Mouse (Mus musculus) MEL (cell line): ENCODE data around the gene Atp6v1g2. TPM values are rescaled to one million over a fixed set of nuclear protein-coding genes. Genes with fewer than 3 reads are reported as not detected.
A peak's percentile ranks its signal among the peaks of the same experiment; 100 is the strongest.

Source experiments
- DNase-seq: peaks from one replicate; pipeline ENCODE4 v3.0.0; 2011; ENCODE audit warnings: low read depth, low spot score
- H3K27ac ChIP-seq: 2 replicates; pipeline ENCODE4 v1.5.1; 2012; ENCODE audit warnings: low read depth, mild to moderate bottlenecking, control low read depth, low read length, moderate library complexity; ENCODE audit not compliant: control insufficient read depth
- H3K27me3 ChIP-seq, 2 experiments: fragments of 150-350 bp in 1 of 2; sonication (generic) in 1 of 2; 2 replicates each; pipeline ENCODE4 v1.6.1; 2012; ENCODE audit warnings: low read length in 2 of 2, mild to moderate bottlenecking in 2 of 2, improper control_type of control experiment in 1 of 2, moderate library complexity in 1 of 2; ENCODE audit not compliant: insufficient read depth in 2 of 2, control insufficient read depth in 1 of 2
- H3K36me3 ChIP-seq, 2 experiments: 2 replicates each; pipeline ENCODE4 v1.6.1; 2012 to 2014; ENCODE audit warnings: low read length in 2 of 2, improper control_type of control experiment in 1 of 2, inconsistent platforms in 1 of 2, mild to moderate bottlenecking in 1 of 2; ENCODE audit not compliant: insufficient read depth in 2 of 2, control insufficient read depth in 1 of 2
- H3K4me1 ChIP-seq, 2 experiments: fragments of 150-350 bp in 1 of 2; sonication (generic) in 1 of 2; 2 replicates each; pipeline ENCODE4 v1.6.1; 2012; ENCODE audit warnings: low read length in 2 of 2, improper control_type of control experiment in 1 of 2, mild to moderate bottlenecking in 1 of 2; ENCODE audit not compliant: insufficient read depth in 2 of 2, control insufficient read depth in 1 of 2
- H3K4me3 ChIP-seq, 2 experiments: fragments of 150-350 bp in 1 of 2; sonication (generic) in 1 of 2; 2 replicates each; pipeline ENCODE4 v1.5.1; 2012; ENCODE audit warnings: low read depth in 2 of 2, low read length in 2 of 2, mild to moderate bottlenecking in 2 of 2, moderate library complexity in 2 of 2, control low read depth in 1 of 2, improper control_type of control experiment in 1 of 2; ENCODE audit not compliant: control insufficient read depth in 1 of 2, insufficient read depth in 1 of 2
- H3K79me2 ChIP-seq: 2 replicates; pipeline ENCODE4 v1.6.1; 2012; ENCODE audit warnings: mild to moderate bottlenecking, low read length, moderate library complexity; ENCODE audit not compliant: control insufficient read depth, poor library complexity, insufficient read depth
- H3K9ac ChIP-seq: 2 replicates; pipeline ENCODE4 v1.6.1; 2012; ENCODE audit warnings: low read depth, mild to moderate bottlenecking, control low read depth, low read length, moderate library complexity; ENCODE audit not compliant: control insufficient read depth, poor library complexity, severe bottlenecking
- H3K9me3 ChIP-seq: fragments of 150-350 bp; sonication (generic); replicated peaks from 2 replicates; pipeline ENCODE4 v1.6.1; 2012; ENCODE audit warnings: mild to moderate bottlenecking, low read length, improper control_type of control experiment, moderate library complexity; ENCODE audit not compliant: insufficient read depth
- BHLHE40 ChIP-seq: IDR thresholded peaks from 2 replicates; pipeline ENCODE4 v1.6.1; 2012; ENCODE audit warnings: low read depth, mild to moderate bottlenecking, inconsistent platforms, low read length, improper control_type of control experiment, borderline replicate concordance
- CHD1 ChIP-seq: IDR thresholded peaks from 2 replicates; pipeline ENCODE4 v1.6.1; 2012; ENCODE audit warnings: low read depth, mild to moderate bottlenecking, inconsistent platforms, low read length, improper control_type of control experiment
- CHD2 ChIP-seq: IDR thresholded peaks from 2 replicates; pipeline ENCODE4 v1.6.1; 2011; ENCODE audit warnings: low read length, improper control_type of control experiment
- CTCF ChIP-seq, 3 experiments: IDR thresholded peaks in 2 of 3; conservative IDR thresholded peaks in 1 of 3; 2 replicates each; pipeline ENCODE4 v1.5.1; 2011 to 2012; ENCODE audit warnings: low read length in 3 of 3, low read depth in 2 of 3, mild to moderate bottlenecking in 2 of 3, improper control_type of control experiment in 1 of 3, inconsistent platforms in 1 of 3, mixed read lengths in 1 of 3, moderate library complexity in 1 of 3; ENCODE audit not compliant: control insufficient read depth in 1 of 3, insufficient read depth in 1 of 3, poor library complexity in 1 of 3, severe bottlenecking in 1 of 3
- E2F4 ChIP-seq: IDR thresholded peaks from 2 replicates; pipeline ENCODE4 v1.6.1; 2011; ENCODE audit warnings: low read depth, low read length, improper control_type of control experiment, borderline replicate concordance
- ELF1 ChIP-seq: IDR thresholded peaks from 2 replicates; pipeline ENCODE4 v1.6.1; 2014; ENCODE audit warnings: low read depth, mild to moderate bottlenecking, inconsistent platforms, low read length, improper control_type of control experiment, moderate library complexity
- EP300 ChIP-seq, 2 experiments: IDR thresholded peaks; 2 replicates each; pipeline ENCODE4 v1.6.1; 2011; ENCODE audit warnings: improper control_type of control experiment in 2 of 2, low read length in 2 of 2, low read depth in 1 of 2, mild to moderate bottlenecking in 1 of 2
- ETS1 ChIP-seq: IDR thresholded peaks from 2 replicates; pipeline ENCODE4 v1.6.1; 2012; ENCODE audit warnings: low read depth, mild to moderate bottlenecking, inconsistent platforms, low read length, improper control_type of control experiment, moderate library complexity
- GABPA ChIP-seq: IDR thresholded peaks from 2 replicates; pipeline ENCODE4 v1.6.1; 2012; ENCODE audit warnings: low read depth, mild to moderate bottlenecking, inconsistent platforms, low read length, improper control_type of control experiment, moderate library complexity
- GATA1 ChIP-seq: IDR thresholded peaks from 2 replicates; pipeline ENCODE4 v1.6.1; 2011; ENCODE audit warnings: low read depth, low read length, improper control_type of control experiment
- HCFC1 ChIP-seq: IDR thresholded peaks from 2 replicates; pipeline ENCODE4 v1.6.1; 2012; ENCODE audit warnings: low read depth, mild to moderate bottlenecking, inconsistent platforms, low read length, improper control_type of control experiment, moderate library complexity
- KAT2A ChIP-seq: conservative IDR thresholded peaks from 2 replicates; pipeline ENCODE4 v1.6.1; 2012; ENCODE audit warnings: low read depth, low read length, improper control_type of control experiment, inconsistent platforms
- MAFK ChIP-seq: IDR thresholded peaks from 2 replicates; pipeline ENCODE4 v1.6.1; 2011; ENCODE audit warnings: low read depth, mild to moderate bottlenecking, low read length, improper control_type of control experiment, borderline replicate concordance
- MAX ChIP-seq: IDR thresholded peaks from 2 replicates; pipeline ENCODE4 v1.6.1; 2011; ENCODE audit warnings: low read length, improper control_type of control experiment
- MXI1 ChIP-seq: IDR thresholded peaks from 2 replicates; pipeline ENCODE4 v1.6.1; 2011; ENCODE audit warnings: mild to moderate bottlenecking, low read depth, low read length, improper control_type of control experiment
- MYC ChIP-seq: IDR thresholded peaks from 2 replicates; pipeline ENCODE4 v1.6.1; 2011; ENCODE audit warnings: low read depth, mild to moderate bottlenecking, low read length, improper control_type of control experiment, moderate library complexity
- NELFE ChIP-seq: IDR thresholded peaks from 2 replicates; pipeline ENCODE4 v1.6.1; 2011; ENCODE audit warnings: low read depth, low read length, improper control_type of control experiment
- NRF1 ChIP-seq: IDR thresholded peaks from 2 replicates; pipeline ENCODE4 v1.6.1; 2014; ENCODE audit warnings: low read depth, mild to moderate bottlenecking, inconsistent platforms, low read length, improper control_type of control experiment, moderate library complexity; ENCODE audit not compliant: poor library complexity, insufficient read depth, severe bottlenecking
- POLR2A ChIP-seq, 2 experiments: IDR thresholded peaks; 2 replicates each; pipeline ENCODE4 v1.6.1; 2011 to 2012; ENCODE audit warnings: low read length in 2 of 2, mild to moderate bottlenecking in 2 of 2, control low read depth in 1 of 2, improper control_type of control experiment in 1 of 2, low read depth in 1 of 2, moderate library complexity in 1 of 2; ENCODE audit not compliant: control insufficient read depth in 1 of 2, insufficient read depth in 1 of 2, poor library complexity in 1 of 2
- POLR2AphosphoS2 ChIP-seq: IDR thresholded peaks from 2 replicates; pipeline ENCODE4 v1.6.1; 2011; ENCODE audit warnings: low read length, improper control_type of control experiment
- POLR2AphosphoS5 ChIP-seq: IDR thresholded peaks from 2 replicates; pipeline ENCODE4 v1.6.1; 2012; ENCODE audit warnings: low read depth, borderline replicate concordance, mild to moderate bottlenecking, inconsistent platforms, low read length, moderate library complexity, mixed read lengths
- RAD21 ChIP-seq: IDR thresholded peaks from 2 replicates; pipeline ENCODE4 v1.6.1; 2011; ENCODE audit warnings: mild to moderate bottlenecking, low read depth, low read length, improper control_type of control experiment
- SIN3A ChIP-seq: IDR thresholded peaks from 2 replicates; pipeline ENCODE4 v1.6.1; 2012; ENCODE audit warnings: low read length, improper control_type of control experiment, inconsistent platforms
- SMC3 ChIP-seq: IDR thresholded peaks from 2 replicates; pipeline ENCODE4 v1.6.1; 2011; ENCODE audit warnings: low read depth, low read length, improper control_type of control experiment
- TAL1 ChIP-seq: IDR thresholded peaks from 2 replicates; pipeline ENCODE4 v1.6.1; 2012; ENCODE audit warnings: mild to moderate bottlenecking, inconsistent platforms, low read length, moderate library complexity, mixed read lengths
- TBP ChIP-seq: IDR thresholded peaks from 2 replicates; pipeline ENCODE4 v1.8.0; 2011; ENCODE audit warnings: low read depth, low read length, improper control_type of control experiment
- TCF12 ChIP-seq: IDR thresholded peaks from 2 replicates; pipeline ENCODE4 v1.6.1; 2014; ENCODE audit warnings: low read depth, mild to moderate bottlenecking, inconsistent platforms, low read length, improper control_type of control experiment, moderate library complexity
- UBTF ChIP-seq: IDR thresholded peaks from 2 replicates; pipeline ENCODE4 v1.6.1; 2012; ENCODE audit warnings: low read depth, mild to moderate bottlenecking, inconsistent platforms, low read length, improper control_type of control experiment, moderate library complexity, borderline replicate concordance; ENCODE audit not compliant: insufficient read depth
- USF1 ChIP-seq: IDR thresholded peaks from 2 replicates; pipeline ENCODE4 v1.6.1; 2014; ENCODE audit warnings: low read depth, mild to moderate bottlenecking, inconsistent platforms, low read length, improper control_type of control experiment, moderate library complexity
- USF2 ChIP-seq, 2 experiments: IDR thresholded peaks; 2 replicates each; pipeline ENCODE4 v1.6.1; 2011 to 2012; ENCODE audit warnings: improper control_type of control experiment in 2 of 2, low read length in 2 of 2, borderline replicate concordance in 1 of 2, inconsistent platforms in 1 of 2, low read depth in 1 of 2, mild to moderate bottlenecking in 1 of 2; ENCODE audit not compliant: insufficient read depth in 1 of 2
- ZC3H11A ChIP-seq: IDR thresholded peaks from 2 replicates; pipeline ENCODE4 v1.6.1; 2012; ENCODE audit warnings: low read depth, mild to moderate bottlenecking, inconsistent platforms, low read length, improper control_type of control experiment
- ZKSCAN1 ChIP-seq: IDR thresholded peaks from 2 replicates; pipeline ENCODE4 v1.6.1; 2012; ENCODE audit warnings: low read depth, mild to moderate bottlenecking, inconsistent platforms, low read length, improper control_type of control experiment, moderate library complexity
- ZMIZ1 ChIP-seq: IDR thresholded peaks from 2 replicates; pipeline ENCODE4 v1.6.1; 2012; ENCODE audit warnings: low read depth, mild to moderate bottlenecking, inconsistent platforms, low read length, improper control_type of control experiment, moderate library complexity
- ZNF384 ChIP-seq: IDR thresholded peaks from 2 replicates; pipeline ENCODE4 v1.6.1; 2012; ENCODE audit warnings: low read depth, mild to moderate bottlenecking, inconsistent platforms, low read length, improper control_type of control experiment
- polyA plus RNA-seq, 2 experiments: library from polyadenylated mRNA; stranded (reverse) in 1 of 2; unstranded in 1 of 2; fragments of >175 nt in 1 of 2; fragments of >200 nt in 1 of 2; gene quantifications; 2 replicates each; pipeline versions ENCODE4 v1.2.1 to v1.2.4; 2012; ENCODE audit warnings: low replicate concordance in 2 of 2, low read depth in 1 of 2; ENCODE audit not compliant: insufficient read length in 2 of 2, insufficient read depth in 1 of 2, missing spikeins in 1 of 2
- total RNA-seq: library from RNA; depleted of rRNA; stranded (reverse); fragments of 300-350 nt; gene quantifications from 2 replicates; pipeline ENCODE4 v1.2.3, GENCODE M21; 2012

The Atp6v1g2 gene
- total and polyA plus RNA-seq, 3 experiments = 0.46 to 4.7 TPM; not detected in 1

DNA sequence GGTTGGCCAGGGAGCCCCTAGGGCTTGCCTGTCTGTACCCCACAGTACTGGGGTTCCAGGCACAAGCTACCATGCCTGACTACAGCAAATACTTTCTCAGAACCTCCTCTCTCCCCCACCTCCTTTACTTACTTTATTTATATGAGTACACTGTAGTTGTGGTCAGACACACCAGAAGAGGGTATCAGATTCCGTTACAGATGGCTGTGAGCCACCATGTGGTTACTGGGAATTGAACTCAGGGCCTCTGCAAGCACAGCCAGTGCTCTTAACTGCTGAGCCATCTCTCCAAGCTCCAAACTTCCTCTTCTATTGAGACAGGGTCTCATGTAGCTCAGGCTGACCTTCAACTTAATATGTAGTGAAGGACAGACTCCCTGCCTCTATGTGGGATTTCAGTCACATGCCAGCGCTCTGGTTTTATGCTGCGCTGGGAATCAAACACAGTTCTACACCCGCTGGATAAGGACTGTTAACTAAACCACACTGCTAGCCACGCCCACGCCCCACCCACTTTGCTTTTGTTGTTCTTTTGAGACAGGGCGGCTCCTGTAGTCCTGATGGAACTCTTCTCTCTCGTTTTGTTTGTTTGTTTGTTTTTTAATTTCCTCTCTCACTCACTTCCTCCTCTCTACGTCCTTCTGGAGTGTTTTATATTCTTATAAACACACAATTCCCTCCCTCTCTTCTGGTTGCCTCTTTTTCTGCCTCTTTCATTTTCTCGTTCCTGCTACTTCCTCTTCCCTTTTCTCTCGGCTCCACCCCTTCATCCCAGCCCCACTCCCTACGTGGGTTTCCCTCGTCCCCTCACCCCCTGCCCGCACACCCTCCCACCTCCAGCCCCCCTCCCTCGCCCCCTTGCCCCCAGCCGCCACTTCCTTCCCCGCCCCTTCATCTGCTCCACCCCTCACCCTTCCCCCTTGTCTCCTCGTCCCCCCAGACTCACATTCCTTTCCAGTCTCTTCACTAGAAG, 47.5 kb upstream of the Atp6v1g2 start:
- H3K9me3 ChIP-seq = no peaks in the 10 kb centered on the region
- H3K27me3 ChIP-seq = no peaks in the 10 kb centered on the region
- H3K27ac ChIP-seq = peak overlapping the region; percentile 93
- peak overlapping the region; percentile 79 to 86 for H3K4me3 ChIP-seq
- peak overlapping the region; percentile 79 for H3K9ac ChIP-seq
- H3K36me3 ChIP-seq = peaks cover 0 to 33% of the 10 kb centered on the region in 2 experiments; a peak in 2 of 4 replicates
- peaks cover 15 to 43% of the 10 kb centered on the region in 2 experiments for H3K4me1 ChIP-seq
- no peaks in the 10 kb centered on the region for H3K79me2 ChIP-seq
- DNase-seq = peak; percentile 95
- no peak for TF ChIP-seq ZKSCAN1
- no peak for TF ChIP-seq CHD1
- no peak for TF ChIP-seq GABPA
- TF ChIP-seq SIN3A = peak; percentile 81; the same call in 1 of the 2 replicates
- no peak for TF ChIP-seq ZMIZ1
- TF ChIP-seq TAL1 = peak; percentile 24; the same call in 1 of the 2 replicates
- 0 out of 2 replicates have a peak, but pooled peaks have one; percentile 12 for TF ChIP-seq SMC3
- no peak for TF ChIP-seq KAT2A
- no peak for TF ChIP-seq E2F4
- TF ChIP-seq MAFK = 0 out of 2 replicates have a peak, but pooled peaks have one; percentile 37
- TF ChIP-seq NELFE = peak; percentile 47; the same call in 1 of the 2 replicates
- peak; percentile 88 for TF ChIP-seq MYC
- TF ChIP-seq RAD21 = no peak
- TF ChIP-seq TCF12 = 0 out of 2 replicates have a peak, but pooled peaks have one; percentile 37
- no peak for TF ChIP-seq USF2 (IDR thresholded peaks at IDR 0.05; ENCODE audit: borderline replicate concordance in 1 of 2, insufficient read depth in 1 of 2, low read depth in 1 of 2, low read length in 2 of 2)
- no peak for TF ChIP-seq POLR2AphosphoS5
- TF ChIP-seq POLR2A (IDR thresholded peaks at IDR 0.05; ENCODE audit: control insufficient read depth in 1 of 2, insufficient read depth in 1 of 2, low read depth in 1 of 2, low read length in 2 of 2, poor library complexity in 1 of 2) = peak in 1 of 2 experiments; percentile 65; a peak in 1 of 4 replicates
- no peak for TF ChIP-seq POLR2AphosphoS2
- TF ChIP-seq MXI1 = peak; percentile 64; the same call in 1 of the 2 replicates
- 0 out of 2 replicates have a peak, but pooled peaks have one; percentile 11 for TF ChIP-seq ZNF384
- peak; percentile 61; the same call in 1 of the 2 replicates for TF ChIP-seq ETS1
- TF ChIP-seq ZC3H11A = no peak
- TF ChIP-seq ELF1 = peak; percentile 76
- peak; percentile 70 for TF ChIP-seq USF1
- TF ChIP-seq TBP = peak; percentile 83
- TF ChIP-seq NRF1 = no peak
- peak; percentile 75; the same call in 1 of the 2 replicates for TF ChIP-seq BHLHE40
- TF ChIP-seq EP300 (IDR thresholded peaks at IDR 0.05; ENCODE audit: low read depth in 1 of 2, low read length in 2 of 2) = peak in 1 of 2 experiments; percentile 38; a peak in 3 of 4 replicates
- 0 out of 2 replicates have a peak, but pooled peaks have one; percentile 2 for TF ChIP-seq GATA1
- TF ChIP-seq MAX = peak; percentile 73; the same call in 1 of the 2 replicates
- TF ChIP-seq CTCF (IDR thresholded peaks at IDR 0.05 in 2 of 3, conservative IDR thresholded peaks at IDR 0.05 in 1 of 3; ENCODE audit: control insufficient read depth in 1 of 3, insufficient read depth in 1 of 3, low read depth in 2 of 3, low read length in 3 of 3, poor library complexity in 1 of 3, severe bottlenecking in 1 of 3) = no peak
- TF ChIP-seq HCFC1 = peak; percentile 47; the same call in 1 of the 2 replicates
- TF ChIP-seq CHD2 = no peak
- TF ChIP-seq UBTF = no peak
